Mouse (Mus musculus) CD4-positive, CD25-positive, alpha-beta regulatory T cell, adult 4 months (primary cell): ENCODE data around the gene Mef2d. TPM values are rescaled to one million over a fixed set of nuclear protein-coding genes. Genes with fewer than 3 reads are reported as not detected.
A peak's percentile ranks its signal among the peaks of the same experiment; 100 is the strongest.

ENCODE experiments used
- ATAC-seq: one replicate; pipeline ENCODE4 v1.8.0; 2017
- polyA plus RNA-seq, 2 experiments: library from polyadenylated mRNA; unstranded; fragments of 100-300 nt; shearing (Covaris generic); gene quantifications; one replicate each; pipeline ENCODE4 v1.2.1; 2017

Gene Mef2d
- polyA plus RNA-seq: 10 to 100 TPM; 30.9 to 36.1 TPM

GRCm38 (mm10) chr3:88141787-88142523 is at the start of gene Mef2d:
TSS of gene Mef2d (plus strand) at chr3:88142372.
- ATAC-seq: peak; percentile 61

- no peak for ATAC-seq
Observed at GRCm38 (mm10) chr3:88094126-88094525, 48.0 kb upstream of the Mef2d start.

- no peak for ATAC-seq
Observed at GRCm38 (mm10) chr3:88097666-88098065, 44.5 kb upstream of the Mef2d start.

- ATAC-seq: no peak
Observed at GRCm38 (mm10) chr3:88100251-88100650, 41.9 kb upstream of the Mef2d start.

GRCm38 (mm10) chr3:88101736-88102135 is 40.4 kb upstream of the Mef2d start:
- no peak for ATAC-seq

- ATAC-seq: no peak
Observed at GRCm38 (mm10) chr3:88102196-88102595, 40.0 kb upstream of the Mef2d start.

GRCm38 (mm10) chr3:88102611-88103010 is 39.6 kb upstream of the Mef2d start:
- no peak for ATAC-seq

GRCm38 (mm10) chr3:88106126-88106525 is 36.0 kb upstream of the Mef2d start:
- ATAC-seq: no peak

GRCm38 (mm10) chr3:88109126-88109525 is 33.0 kb upstream of the Mef2d start:
- no peak for ATAC-seq

GRCm38 (mm10) chr3:88114396-88114795 is 27.8 kb upstream of the Mef2d start:
- ATAC-seq: no peak

- ATAC-seq: no peak
Observed at GRCm38 (mm10) chr3:88120117-88120651, 22.0 kb upstream of the Mef2d start.

GRCm38 (mm10) chr3:88121164-88122131 is 20.7 kb upstream of the Mef2d start:
- no peak for ATAC-seq

- no peak for ATAC-seq
Observed at GRCm38 (mm10) chr3:88125195-88125594, 17.0 kb upstream of the Mef2d start.

- no peak for ATAC-seq
Observed at GRCm38 (mm10) chr3:88126181-88126580, 16.0 kb upstream of the Mef2d start.

GRCm38 (mm10) chr3:88127636-88128035 is 14.5 kb upstream of the Mef2d start:
- ATAC-seq: no peak

- ATAC-seq: no peak
Observed at GRCm38 (mm10) chr3:88128056-88128455, 14.1 kb upstream of the Mef2d start.

- ATAC-seq: no peak
Observed at GRCm38 (mm10) chr3:88129006-88129405, 13.2 kb upstream of the Mef2d start.

- no peak for ATAC-seq
Observed at GRCm38 (mm10) chr3:88131071-88131470, 11.1 kb upstream of the Mef2d start.

- no peak for ATAC-seq
Observed at GRCm38 (mm10) chr3:88132492-88132891, 9.7 kb upstream of the Mef2d start.

- ATAC-seq: peak; percentile 19
Observed at GRCm38 (mm10) chr3:88133187-88133771, 8.9 kb upstream of the Mef2d start.

- ATAC-seq: no peak
Observed at GRCm38 (mm10) chr3:88136346-88136745, 5.8 kb upstream of the Mef2d start.

GRCm38 (mm10) chr3:88136945-88137494 is 5.2 kb upstream of the Mef2d start:
- ATAC-seq: no peak

- no peak for ATAC-seq
Observed at GRCm38 (mm10) chr3:88137821-88138220, 4.4 kb upstream of the Mef2d start.
